Mouse (Mus musculus): Measurements from ENCODE around the gene Klf7. TPM values are rescaled to one million over a fixed set of nuclear protein-coding genes. Genes with fewer than 3 reads are reported as not detected.

The Klf7 gene
- polyA plus RNA-seq, 1 experiment: 18.4 TPM

- TF ChIP-seq POLR2A (IDR thresholded peaks at IDR 0.05; ENCODE audit: extremely low read depth, insufficient read depth, low read length) (no peak), CTCF (IDR thresholded peaks at IDR 0.05; ENCODE audit: extremely low read depth, insufficient read depth, low read length) (no peak)
- peaks cover 18% of the 10 kb centered on the region for H3K4me1 ChIP-seq (ENCODE audit: control insufficient read depth, insufficient read depth, low read length)
- H3K4me3 ChIP-seq (ENCODE audit: insufficient read depth, low read length): no peak overlapping the region
- no peak overlapping the region for H3K27ac ChIP-seq (ENCODE audit: insufficient read depth, low read length)
Observed at GRCm38 (mm10) chr1:64106127-64106526, 16.0 kb downstream of the Klf7 start.

DNA sequence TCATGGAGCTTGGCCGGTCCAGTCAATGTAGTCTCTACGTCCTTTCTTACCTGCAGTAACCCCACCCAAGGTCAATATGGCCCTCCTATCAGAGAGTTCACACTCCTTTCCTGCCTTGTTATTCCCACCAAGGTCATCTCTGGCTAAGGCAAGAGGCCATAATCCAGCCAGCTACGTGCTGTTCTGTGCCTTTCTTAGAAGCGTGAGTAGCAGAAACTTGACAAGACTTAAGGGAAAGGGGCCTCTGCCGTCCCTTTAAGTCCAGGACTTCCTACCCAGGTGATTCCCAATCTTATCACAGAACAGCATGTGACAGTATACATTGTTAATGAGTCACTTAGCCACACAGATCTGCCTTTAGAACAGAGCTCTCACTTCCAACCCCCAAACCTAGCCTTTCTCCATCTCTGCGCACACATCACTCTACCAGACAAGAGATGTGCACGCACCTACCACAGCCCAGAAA lies 16.9 kb downstream of the Klf7 start:
- TF ChIP-seq CTCF (IDR thresholded peaks at IDR 0.05; ENCODE audit: extremely low read depth, insufficient read depth, low read length) (no peak), POLR2A (IDR thresholded peaks at IDR 0.05; ENCODE audit: extremely low read depth, insufficient read depth, low read length) (no peak)
- H3K27ac ChIP-seq (ENCODE audit: insufficient read depth, low read length): no peak overlapping the region
- H3K4me3 ChIP-seq (ENCODE audit: insufficient read depth, low read length): no peak overlapping the region
- H3K4me1 ChIP-seq (ENCODE audit: control insufficient read depth, insufficient read depth, low read length): peaks cover 18% of the 10 kb centered on the region

- H3K4me3 ChIP-seq (ENCODE audit: insufficient read depth, low read length): no peak overlapping the region
- no peak overlapping the region for H3K27ac ChIP-seq (ENCODE audit: insufficient read depth, low read length)
- peaks cover 18% of the 10 kb centered on the region for H3K4me1 ChIP-seq (ENCODE audit: control insufficient read depth, insufficient read depth, low read length)
- TF ChIP-seq CTCF (IDR thresholded peaks at IDR 0.05; ENCODE audit: extremely low read depth, insufficient read depth, low read length) (no peak), POLR2A (IDR thresholded peaks at IDR 0.05; ENCODE audit: extremely low read depth, insufficient read depth, low read length) (no peak)
Observed at GRCm38 (mm10) chr1:64104665-64105064, 17.4 kb downstream of the Klf7 start.

DNA sequence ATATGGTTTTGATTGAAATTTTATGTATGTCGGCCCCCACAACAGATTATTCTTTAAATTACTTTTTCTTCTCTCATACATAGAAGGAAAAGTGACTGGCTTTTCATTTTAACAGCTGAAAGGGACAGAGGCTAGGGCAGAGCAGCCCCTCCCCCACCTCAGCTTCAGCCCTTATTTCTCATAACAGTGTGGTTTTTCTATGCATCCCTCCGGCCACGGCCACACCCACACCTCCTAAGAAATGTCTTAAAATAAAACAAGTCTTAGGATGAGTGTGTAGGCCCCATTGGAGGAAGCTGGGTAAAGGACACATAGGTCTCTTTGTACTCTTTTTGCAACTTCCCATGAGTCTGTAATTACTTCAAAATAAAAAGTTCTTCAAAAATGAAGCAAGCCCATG lies 20.8 kb downstream of the Klf7 start:
- Histone ChIP-seq H3K4me1 (ENCODE audit: control insufficient read depth, insufficient read depth, low read length) (peaks cover 21% of the 10 kb centered on the region), H3K27ac (ENCODE audit: insufficient read depth, low read length) (no peak overlapping the region), H3K4me3 (ENCODE audit: insufficient read depth, low read length) (no peak overlapping the region)
- no peak for TF ChIP-seq POLR2A (IDR thresholded peaks at IDR 0.05; ENCODE audit: extremely low read depth, insufficient read depth, low read length)
- no peak for TF ChIP-seq CTCF (IDR thresholded peaks at IDR 0.05; ENCODE audit: extremely low read depth, insufficient read depth, low read length)

DNA sequence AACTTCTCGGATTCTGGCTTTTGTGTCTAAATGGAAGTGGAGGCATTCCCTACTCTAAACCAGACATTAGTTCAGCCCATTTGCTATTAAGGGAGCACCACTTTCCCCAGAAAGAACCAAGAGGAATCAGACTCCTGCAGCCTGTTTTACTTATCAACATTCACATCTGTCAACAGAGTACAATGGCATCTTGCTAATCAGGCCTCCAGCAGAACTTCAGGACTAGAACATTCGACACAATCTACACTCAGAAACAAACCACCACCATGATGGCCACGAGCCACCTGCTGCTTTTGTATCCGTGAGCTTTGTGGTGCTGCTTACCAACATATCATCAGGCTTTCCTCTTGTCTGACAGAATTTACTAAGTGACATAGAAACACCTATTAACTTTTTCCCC lies 23.3 kb downstream of the Klf7 start:
- TF ChIP-seq CTCF (IDR thresholded peaks at IDR 0.05; ENCODE audit: extremely low read depth, insufficient read depth, low read length): no peak
- no peak for TF ChIP-seq POLR2A (IDR thresholded peaks at IDR 0.05; ENCODE audit: extremely low read depth, insufficient read depth, low read length)
- H3K4me1 ChIP-seq (ENCODE audit: control insufficient read depth, insufficient read depth, low read length): peaks cover 8% of the 10 kb centered on the region
- no peak overlapping the region for H3K27ac ChIP-seq (ENCODE audit: insufficient read depth, low read length)
- H3K4me3 ChIP-seq (ENCODE audit: insufficient read depth, low read length): no peak overlapping the region

GRCm38 (mm10) chr1:64097640-64098287 lies 24.3 kb downstream of the Klf7 start:
- Histone ChIP-seq H3K4me1 (ENCODE audit: control insufficient read depth, insufficient read depth, low read length) (peaks cover 9% of the 10 kb centered on the region), H3K4me3 (ENCODE audit: insufficient read depth, low read length) (no peak overlapping the region), H3K27ac (ENCODE audit: insufficient read depth, low read length) (peak overlapping the region; percentile 39)
- TF ChIP-seq CTCF (IDR thresholded peaks at IDR 0.05; ENCODE audit: extremely low read depth, insufficient read depth, low read length) (no peak), POLR2A (IDR thresholded peaks at IDR 0.05; ENCODE audit: extremely low read depth, insufficient read depth, low read length) (no peak)

DNA sequence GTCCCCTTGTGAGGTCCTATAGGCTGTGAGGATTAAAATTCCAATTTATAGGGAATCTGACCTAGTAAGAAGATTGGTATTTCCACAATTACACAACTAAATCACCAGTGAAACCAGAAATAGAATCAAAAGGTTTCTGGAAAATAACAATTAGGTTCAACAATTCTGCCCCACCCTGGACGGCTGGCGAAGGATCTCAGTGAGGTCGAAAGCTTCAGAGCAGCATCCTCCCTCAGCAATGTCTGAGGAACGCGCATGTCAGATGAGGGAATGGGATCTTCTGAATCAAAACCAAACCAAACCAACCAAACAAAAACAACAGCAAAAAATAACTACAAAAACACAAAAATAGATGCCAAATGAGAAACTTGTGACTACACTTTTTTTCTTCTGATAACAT lies 29.1 kb downstream of the Klf7 start:
- no peak overlapping the region for H3K27ac ChIP-seq (ENCODE audit: insufficient read depth, low read length)
- H3K4me3 ChIP-seq (ENCODE audit: insufficient read depth, low read length): no peak overlapping the region
- TF ChIP-seq POLR2A (IDR thresholded peaks at IDR 0.05; ENCODE audit: extremely low read depth, insufficient read depth, low read length) (no peak), CTCF (IDR thresholded peaks at IDR 0.05; ENCODE audit: extremely low read depth, insufficient read depth, low read length) (no peak)
- H3K4me1 ChIP-seq (ENCODE audit: control insufficient read depth, insufficient read depth, low read length): peaks cover 15% of the 10 kb centered on the region

- H3K4me3 ChIP-seq (ENCODE audit: insufficient read depth, low read length): no peak overlapping the region
Observed at GRCm38 (mm10) chr1:64091591-64091990, 30.5 kb downstream of the Klf7 start.

GRCm38 (mm10) chr1:64090566-64090965 lies 31.5 kb downstream of the Klf7 start:
- Histone ChIP-seq H3K4me1 (ENCODE audit: control insufficient read depth, insufficient read depth, low read length) (peaks cover 14% of the 10 kb centered on the region), H3K27ac (ENCODE audit: insufficient read depth, low read length) (no peak overlapping the region)

More at GRCm38 (mm10) chr1:64091591-64091990, 30.5 kb downstream of the Klf7 start:
- H3K4me1 ChIP-seq (ENCODE audit: control insufficient read depth, insufficient read depth, low read length): peaks cover 12% of the 10 kb centered on the region
- TF ChIP-seq CTCF (IDR thresholded peaks at IDR 0.05; ENCODE audit: extremely low read depth, insufficient read depth, low read length): no peak
- TF ChIP-seq POLR2A (IDR thresholded peaks at IDR 0.05; ENCODE audit: extremely low read depth, insufficient read depth, low read length): no peak
- H3K27ac ChIP-seq (ENCODE audit: insufficient read depth, low read length): no peak overlapping the region; the same call in 1 of the 2 replicates

DNA sequence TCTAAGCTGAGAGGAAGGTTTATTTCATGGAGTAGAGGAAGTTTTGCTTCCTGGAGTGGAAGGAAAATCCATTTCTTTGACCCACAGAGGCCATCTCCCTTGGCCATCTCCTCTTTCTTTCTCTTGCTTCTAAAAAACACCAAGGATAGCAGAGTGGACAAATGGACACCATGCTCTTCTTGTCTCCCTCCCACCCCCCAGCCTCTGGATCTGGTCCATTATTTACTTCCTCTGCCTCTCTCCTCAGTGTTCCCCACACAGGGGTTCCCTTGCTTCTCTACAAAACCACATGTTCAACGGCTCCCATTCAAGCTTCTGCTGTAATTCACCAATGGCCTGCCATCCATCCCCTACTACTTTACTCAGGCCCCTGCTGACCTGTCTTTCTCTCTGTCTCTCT lies 32.4 kb downstream of the Klf7 start:
- H3K4me3 ChIP-seq (ENCODE audit: insufficient read depth, low read length): no peak overlapping the region
- no peak for TF ChIP-seq CTCF (IDR thresholded peaks at IDR 0.05; ENCODE audit: extremely low read depth, insufficient read depth, low read length)
- TF ChIP-seq POLR2A (IDR thresholded peaks at IDR 0.05; ENCODE audit: extremely low read depth, insufficient read depth, low read length): no peak
- H3K4me1 ChIP-seq (ENCODE audit: control insufficient read depth, insufficient read depth, low read length): peaks cover 14% of the 10 kb centered on the region
- H3K27ac ChIP-seq (ENCODE audit: insufficient read depth, low read length): 0 out of 2 replicates have a peak overlapping the region, but pooled peaks have one; percentile 1

More at GRCm38 (mm10) chr1:64090566-64090965, 31.5 kb downstream of the Klf7 start:
- TF ChIP-seq CTCF (IDR thresholded peaks at IDR 0.05; ENCODE audit: extremely low read depth, insufficient read depth, low read length): no peak
- no peak overlapping the region for H3K4me3 ChIP-seq (ENCODE audit: insufficient read depth, low read length)

Measured in cortical plate, adult 2 months (tissue).